Mouse (Mus musculus) kidney, postnatal 25 days (tissue): Measurements from ENCODE around the gene Ubap2.

Source experiments
- DNase-seq, 2 experiments: peaks; one replicate each; pipeline ENCODE4 v3.0.0; 2021; ENCODE audit warnings: mixed read lengths in 2 of 2

Ubap2 gene

DNA sequence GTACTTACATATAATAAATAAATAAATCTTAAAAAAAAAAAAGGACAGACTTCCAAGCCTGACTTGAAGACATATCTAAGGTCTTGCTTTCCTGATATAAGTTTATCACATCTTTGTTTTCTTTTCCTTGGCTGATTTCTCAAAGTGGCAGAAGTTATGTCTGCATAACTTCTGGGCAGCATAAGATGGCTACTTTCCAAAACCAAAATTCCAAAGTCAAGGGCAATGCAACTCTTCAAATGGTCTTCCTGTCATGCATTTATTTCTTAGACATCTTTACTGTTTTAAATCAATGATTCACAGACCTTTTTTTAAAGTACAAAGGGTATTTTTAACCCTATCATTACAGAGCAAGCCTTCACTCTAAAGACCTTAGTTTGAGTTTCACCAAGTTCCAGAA, 14.3 kb downstream of the Ubap2 start:
- DNase-seq = no peak

GRCm38 (mm10) chr4:41259019-41259418, 15.9 kb downstream of the Ubap2 start:
- no peak for DNase-seq

DNA sequence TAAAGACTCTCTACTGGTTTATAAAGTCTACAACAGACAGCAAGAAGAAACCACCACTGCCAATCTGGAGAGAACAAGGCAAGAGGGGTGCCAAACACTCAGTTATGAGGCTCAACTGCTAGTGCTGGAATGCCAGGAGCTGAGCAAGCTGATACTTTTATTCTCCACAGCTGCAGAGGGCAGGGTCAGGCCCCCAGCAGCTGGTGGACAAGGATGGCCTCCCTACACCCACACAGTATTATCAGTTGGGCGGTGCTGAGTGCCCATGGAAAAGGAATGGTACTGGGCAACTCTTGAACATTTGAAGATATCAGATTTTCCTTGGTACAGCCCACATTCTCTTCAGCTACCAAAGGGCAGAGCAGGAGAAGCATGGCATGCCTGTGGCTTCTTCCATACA, 17.2 kb downstream of the Ubap2 start:
- DNase-seq = no peak

DNA sequence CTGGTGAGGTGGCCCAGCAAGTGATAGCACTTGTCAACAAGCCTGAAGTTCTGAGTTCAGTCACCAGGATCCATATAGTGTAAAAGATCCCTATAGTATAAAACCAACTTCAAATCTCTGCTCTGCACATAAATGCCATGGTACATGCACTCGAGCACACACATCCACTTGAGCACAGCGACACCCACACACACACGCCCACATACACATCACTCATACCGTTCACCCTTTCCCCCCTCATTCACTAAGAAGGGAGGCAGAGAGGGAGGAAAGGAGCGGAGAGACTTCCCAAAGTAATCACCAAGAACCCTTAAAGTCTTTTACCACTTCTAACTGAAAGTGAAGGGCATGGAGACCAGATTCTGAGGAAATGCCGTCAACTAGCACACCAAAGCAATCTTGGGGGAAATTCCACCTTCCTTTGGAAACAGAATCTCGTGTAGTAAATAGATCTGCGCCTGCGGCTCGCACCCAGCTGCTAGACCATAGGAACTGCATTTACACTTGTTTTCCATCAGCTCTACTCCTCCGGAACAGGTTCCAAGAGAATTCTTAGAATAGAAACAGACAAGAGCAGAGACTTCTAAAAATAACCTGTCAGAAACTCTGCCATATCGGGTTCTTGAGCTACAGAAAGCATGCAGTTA, 19.3 kb downstream of the Ubap2 start:
- DNase-seq = no peak

- no peak for DNase-seq
Observed at GRCm38 (mm10) chr4:41253756-41254155, 21.2 kb downstream of the Ubap2 start.

GRCm38 (mm10) chr4:41245408-41245807, 29.5 kb downstream of the Ubap2 start:
- no peak for DNase-seq

GRCm38 (mm10) chr4:41240916-41241315, 34.0 kb downstream of the Ubap2 start:
- no peak for DNase-seq

GRCm38 (mm10) chr4:41235621-41236020, 39.3 kb downstream of the Ubap2 start:
- no peak for DNase-seq

GRCm38 (mm10) chr4:41226351-41226750, 48.6 kb downstream of the Ubap2 start:
- peak; percentile 52 to 65 for DNase-seq

- no peak for DNase-seq
Observed at GRCm38 (mm10) chr4:41225412-41225811, 49.5 kb downstream of the Ubap2 start.

DNA sequence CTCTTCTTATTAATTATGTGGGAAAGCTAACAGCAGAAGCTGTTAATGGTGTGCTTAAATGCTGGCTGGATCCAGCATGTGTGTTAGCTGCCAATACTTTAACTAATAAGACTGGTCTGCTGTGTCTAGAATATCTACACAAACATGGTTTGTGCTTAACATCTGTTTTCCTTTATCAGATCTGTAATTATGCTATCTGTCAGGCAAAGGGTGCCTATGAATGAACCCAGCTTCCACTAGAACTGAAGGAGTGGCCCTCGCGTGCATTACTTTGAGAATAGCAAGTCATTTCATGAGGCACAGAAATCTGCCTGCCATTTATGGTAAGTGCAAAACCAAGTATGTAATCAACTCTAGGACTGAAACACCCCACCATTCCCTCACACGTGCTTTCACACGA, 66.9 kb downstream of the Ubap2 start:
- no peak for DNase-seq

DNA sequence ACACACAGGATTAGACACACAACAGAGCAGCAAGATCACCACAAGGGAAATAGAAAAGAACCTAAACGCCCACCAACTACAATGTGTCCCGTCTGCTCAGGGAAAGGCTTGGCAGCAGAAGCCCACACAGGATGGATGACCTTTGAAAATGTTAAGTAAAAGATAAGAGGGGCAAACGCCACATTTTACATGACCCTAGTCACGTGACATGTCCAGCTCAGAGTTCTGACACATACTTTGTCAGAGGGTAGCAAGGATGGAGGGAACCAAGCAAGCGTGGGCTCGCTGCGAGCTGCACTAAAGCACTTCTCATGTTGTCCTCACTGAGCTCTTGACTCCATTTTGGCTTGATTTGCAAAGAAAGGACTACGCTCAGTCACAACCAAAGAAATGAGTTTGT, 69.2 kb downstream of the Ubap2 start:
- DNase-seq = no peak

- DNase-seq = no peak
Observed at GRCm38 (mm10) chr4:41202135-41202534, 72.8 kb downstream of the Ubap2 start.

DNA sequence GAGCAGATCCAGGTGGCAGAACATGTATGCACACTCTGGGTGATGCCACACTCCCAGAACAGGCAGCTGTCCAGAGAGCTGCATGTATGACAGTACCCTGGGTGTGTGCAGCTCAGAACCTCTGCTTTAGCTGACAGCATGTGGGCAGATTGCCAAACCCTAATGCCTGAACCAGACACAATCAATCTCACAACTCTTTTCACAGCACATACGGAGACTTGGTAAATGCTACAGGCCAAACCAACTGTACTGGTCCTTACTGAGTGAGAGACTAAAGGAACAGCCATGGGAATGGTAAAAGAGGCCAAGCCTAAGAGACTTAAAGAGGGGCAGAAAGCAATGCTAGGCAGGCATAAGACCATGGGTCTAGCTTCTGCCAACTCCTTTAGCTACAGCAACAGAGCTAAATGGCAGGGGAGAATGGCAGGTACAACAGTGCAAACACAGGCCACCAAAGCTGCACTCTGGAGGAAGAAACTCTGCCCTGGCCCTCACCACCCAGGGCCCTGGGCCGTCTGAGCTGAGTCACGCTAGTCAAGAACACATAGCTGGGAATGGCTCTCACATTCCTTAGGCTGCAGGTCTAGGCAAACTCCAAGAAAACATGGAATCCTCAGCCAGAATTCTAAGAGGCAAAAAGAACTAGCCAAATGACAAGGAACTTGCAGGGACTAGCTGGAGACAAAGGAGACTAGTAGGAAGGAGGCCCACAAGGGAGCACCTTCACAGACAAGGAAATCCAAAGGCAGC, 77.9 kb downstream of the Ubap2 start:
- peak in 1 of 2 experiments; percentile 33 for DNase-seq

GRCm38 (mm10) chr4:41195328-41195727, 79.6 kb downstream of the Ubap2 start:
- DNase-seq = no peak

GRCm38 (mm10) chr4:41192544-41193512, 82.1 kb downstream of the Ubap2 start:
- DNase-seq = no peak

- no peak for DNase-seq
Observed at GRCm38 (mm10) chr4:41189809-41190208, 85.1 kb downstream of the Ubap2 start.

GRCm38 (mm10) chr4:41179825-41180725, 94.9 kb downstream of the Ubap2 start:
- DNase-seq = no peak

- no peak for DNase-seq
Observed at GRCm38 (mm10) chr4:41174631-41175030, 100.3 kb downstream of the Ubap2 start.

GRCm38 (mm10) chr4:41170970-41171369, 104.0 kb downstream of the Ubap2 start:
- DNase-seq = no peak

- peak; percentile 73 to 94 for DNase-seq
Observed at GRCm38 (mm10) chr4:41165693-41166475, 109.1 kb downstream of the Ubap2 start.
